Mouse (Mus musculus): ENCODE results near the gene Itih2.

DNA sequence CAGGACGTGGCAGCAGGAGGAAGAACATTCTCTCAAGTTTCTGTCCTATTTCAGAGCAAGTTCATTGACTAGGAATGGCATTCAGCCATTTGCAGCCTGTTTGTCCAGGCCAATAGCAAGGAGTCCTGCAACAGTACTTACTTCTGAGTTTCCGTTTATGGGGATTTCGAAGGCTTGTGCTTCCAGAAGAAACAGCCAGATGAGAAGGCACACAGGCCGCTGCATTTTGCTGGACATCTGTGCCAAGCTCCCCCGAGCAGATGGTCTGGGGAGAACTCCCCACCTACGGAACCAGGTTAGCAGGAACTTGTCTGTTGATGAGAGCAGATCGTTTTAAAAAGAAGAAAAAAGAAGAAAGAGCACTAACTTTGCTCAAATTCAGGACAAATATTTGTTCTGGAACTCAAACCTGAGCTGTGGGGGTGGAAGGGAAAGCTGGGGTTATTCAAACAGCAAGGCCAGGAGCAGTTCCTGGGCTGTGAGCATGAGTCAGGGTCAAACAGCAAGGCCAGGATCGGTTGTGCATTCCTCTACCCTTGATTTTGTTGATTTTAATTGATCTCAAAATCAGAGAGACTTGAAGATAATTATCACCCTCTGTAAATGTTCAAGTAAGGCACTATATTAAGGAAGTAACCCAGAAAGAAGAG is 730 bp downstream of the Itih2 start:
- no peak for TF ChIP-seq CTCF (IDR thresholded peaks at IDR 0.05; ENCODE audit: insufficient read depth, low read depth, low read length)
- TF ChIP-seq POLR2A (IDR thresholded peaks at IDR 0.05; ENCODE audit: insufficient read depth, low read depth, low read length) = no peak
